Mouse (Mus musculus) lung, embryonic 14.5 days (tissue): ENCODE results near the gene Dydc1. TPM values are rescaled to one million over a fixed set of nuclear protein-coding genes. Genes with fewer than 3 reads are reported as not detected.
"Not testable (repeated sequence)": the region's sequence is repeated elsewhere in the genome, so short reads cannot be mapped to it uniquely, and the experiment has no call there.

Experiments used
- ATAC-seq: fragments of 200-750 bp; cut with Nextera tagmentation; 2 replicates; pipeline ENCODE4 v1.8.0; 2017; ENCODE audit warnings: mild to moderate bottlenecking, moderate TSS enrichment, moderate library complexity; ENCODE audit not compliant: insufficient read depth
- DNase-seq: peaks from one replicate; pipeline ENCODE4 v3.0.0-alpha.2; 2015
- H3K27ac ChIP-seq: fragments of 300-500 bp; sonication (generic); 2 replicates; pipeline ENCODE4 v1.5.1; 2014; ENCODE audit warnings: low read depth, mild to moderate bottlenecking, moderate library complexity
- H3K27me3 ChIP-seq: fragments of 300-500 bp; sonication (generic); 2 replicates; pipeline ENCODE4 v1.6.1; 2014; ENCODE audit warnings: low read length, control low read depth; ENCODE audit not compliant: insufficient read depth
- H3K36me3 ChIP-seq: fragments of 300-500 bp; sonication (generic); 2 replicates; pipeline ENCODE4 v1.6.1; 2014; ENCODE audit warnings: control low read depth; ENCODE audit not compliant: insufficient read depth
- H3K4me1 ChIP-seq: fragments of 300-500 bp; sonication (generic); 2 replicates; pipeline ENCODE4 v1.6.1; 2014; ENCODE audit warnings: antibody characterized with exemption, control low read depth; ENCODE audit not compliant: insufficient read depth
- H3K4me2 ChIP-seq: fragments of 300-500 bp; sonication (generic); 2 replicates; pipeline ENCODE4 v1.6.1; 2014; ENCODE audit warnings: mild to moderate bottlenecking
- H3K4me3 ChIP-seq: fragments of 300-500 bp; sonication (generic); 2 replicates; pipeline ENCODE4 v1.5.1; 2014; ENCODE audit warnings: low read depth, low read length
- H3K9ac ChIP-seq: fragments of 300-500 bp; sonication (generic); 2 replicates; pipeline ENCODE4 v1.6.1; 2014
- H3K9me3 ChIP-seq: fragments of 300-500 bp; sonication (generic); 2 replicates; pipeline ENCODE4 v1.6.1; 2016; ENCODE audit warnings: low read depth, low read length, control low read depth
- CTCF ChIP-seq: IDR thresholded peaks from 2 replicates; pipeline ENCODE4 v1.5.1; 2016; ENCODE audit warnings: antibody characterized with exemption, low read depth
- WGBS: fragments of 180-500 bp; shearing (Covaris S2); extraction: QIAGEN DNeasy Blood & Tissue Kit; methylation state at CpG from one replicate; pipeline ENCODE4 v1.1.7; 2014; 5-methylcytosine and 5-hydroxymethylcytosine counted together
- polyA plus RNA-seq: library from polyadenylated mRNA; unstranded; fragments of >200 nt; fragmentation: Nextera tagmentation; extraction: Ambion mirVana; gene quantifications from 2 replicates; pipeline ENCODE4 v1.2.1, GENCODE M21; 2014

The Dydc1 gene
- polyA plus RNA-seq, 1 experiment from 2014 or later, result not detected

- TF ChIP-seq CTCF, result peak; percentile 89
- ATAC-seq, result peak; percentile 71
- Histone ChIP-seq H3K27ac (no peak overlapping the region), H3K36me3 (no peaks in the 10 kb centered on the region), H3K9me3 (no peaks in the 10 kb centered on the region), H3K4me2 (no peak overlapping the region), H3K4me3 (no peak overlapping the region), H3K9ac (no peak overlapping the region), H3K4me1 (no peaks in the 10 kb centered on the region), H3K27me3 (no peaks in the 10 kb centered on the region)
- DNase-seq, result peak; percentile 83
- WGBS, result 31% methylated on average over 6 of the region's 6 CpGs
Measured at GRCm38 (mm10) chr14:41035146-41035798, 37.4 kb upstream of the Dydc1 start.

GRCm38 (mm10) chr14:41047402-41047801, 25.3 kb upstream of the Dydc1 start:
- TF ChIP-seq CTCF, result no peak
- H3K27ac ChIP-seq, result no peak overlapping the region
- no peak overlapping the region for H3K9ac ChIP-seq
- no peaks in the 10 kb centered on the region for H3K27me3 ChIP-seq
- no peaks in the 10 kb centered on the region for H3K4me1 ChIP-seq
- no peak for DNase-seq
- WGBS, result 65% methylated on average over 2 of the region's 2 CpGs
- no peaks in the 10 kb centered on the region for H3K36me3 ChIP-seq
- H3K4me3 ChIP-seq, result no peak overlapping the region
- no peak overlapping the region for H3K4me2 ChIP-seq
- ATAC-seq, result no peak
- H3K9me3 ChIP-seq, result no peaks in the 10 kb centered on the region

GRCm38 (mm10) chr14:41050471-41050870, 22.2 kb upstream of the Dydc1 start:
- no peak overlapping the region for H3K4me3 ChIP-seq
- no peaks in the 10 kb centered on the region for H3K9me3 ChIP-seq
- H3K9ac ChIP-seq, result no peak overlapping the region
- no peak for TF ChIP-seq CTCF
- ATAC-seq (no peak), DNase-seq (no peak)
- H3K36me3 ChIP-seq, result no peaks in the 10 kb centered on the region
- no peak overlapping the region for H3K27ac ChIP-seq
- no peaks in the 10 kb centered on the region for H3K27me3 ChIP-seq
- H3K4me1 ChIP-seq, result no peaks in the 10 kb centered on the region
- no peak overlapping the region for H3K4me2 ChIP-seq
- 70% methylated on average over 6 of the region's 6 CpGs for WGBS

GRCm38 (mm10) chr14:41052481-41052880, 20.2 kb upstream of the Dydc1 start:
- H3K4me1 ChIP-seq, result no peaks in the 10 kb centered on the region
- no peak for ATAC-seq
- H3K4me2 ChIP-seq, result no peak overlapping the region
- no peaks in the 10 kb centered on the region for H3K36me3 ChIP-seq
- peak; percentile 24 for DNase-seq
- no peak overlapping the region for H3K27ac ChIP-seq
- no peak overlapping the region for H3K9ac ChIP-seq
- 70% methylated on average over 5 of the region's 5 CpGs for WGBS
- no peaks in the 10 kb centered on the region for H3K9me3 ChIP-seq
- H3K27me3 ChIP-seq, result no peaks in the 10 kb centered on the region
- H3K4me3 ChIP-seq, result no peak overlapping the region
- peak; percentile 21; the same call in 1 of the 2 replicates for TF ChIP-seq CTCF

- H3K4me1 ChIP-seq, H3K27me3 ChIP-seq, H3K9me3 ChIP-seq, H3K27ac ChIP-seq, H3K4me2 ChIP-seq, ATAC-seq, H3K36me3 ChIP-seq, H3K9ac ChIP-seq, DNase-seq, H3K4me3 ChIP-seq: not testable (repeated sequence)
- WGBS, result 50% methylated on average over 3 of the region's 4 CpGs
Measured at GRCm38 (mm10) chr14:41053190-41053589, 19.5 kb upstream of the Dydc1 start.

- 31% methylated on average over 2 of the region's 2 CpGs for WGBS
- H3K4me3 ChIP-seq, result no peak overlapping the region
- no peak for TF ChIP-seq CTCF
- no peaks in the 10 kb centered on the region for H3K27me3 ChIP-seq
- H3K36me3 ChIP-seq, result no peaks in the 10 kb centered on the region
- no peak overlapping the region for H3K4me2 ChIP-seq
- H3K9ac ChIP-seq, result no peak overlapping the region
- H3K27ac ChIP-seq, result no peak overlapping the region
- H3K9me3 ChIP-seq, result no peaks in the 10 kb centered on the region
- DNase-seq, result peak; percentile 19
- H3K4me1 ChIP-seq, result no peaks in the 10 kb centered on the region
- ATAC-seq, result peak; percentile 38; the same call in 1 of the 2 replicates
Measured at GRCm38 (mm10) chr14:41065168-41065567, 7.5 kb upstream of the Dydc1 start.

- H3K9ac ChIP-seq, result no peak overlapping the region
- DNase-seq, result no peak
- H3K27me3 ChIP-seq, result no peaks in the 10 kb centered on the region
- no peaks in the 10 kb centered on the region for H3K9me3 ChIP-seq
- 12% methylated on average over 1 of the region's 1 CpGs for WGBS
- H3K4me2 ChIP-seq, result no peak overlapping the region
- no peak for ATAC-seq
- no peak overlapping the region for H3K4me3 ChIP-seq
- H3K36me3 ChIP-seq, result no peaks in the 10 kb centered on the region
- TF ChIP-seq CTCF, result no peak
- H3K4me1 ChIP-seq, result no peaks in the 10 kb centered on the region
- H3K27ac ChIP-seq, result no peak overlapping the region
Measured at GRCm38 (mm10) chr14:41066416-41066815, 6.3 kb upstream of the Dydc1 start.
